Mouse (Mus musculus) E14TG2a.4 (cell line): ENCODE results near the gene Actg2.

Source experiments
- CTCF ChIP-seq: conservative IDR thresholded peaks from 2 replicates; pipeline ENCODE4 v1.5.1; 2014; ENCODE audit warnings: low read length
- POU5F1 ChIP-seq: IDR thresholded peaks from 2 replicates; pipeline ENCODE4 v1.6.1; 2014; ENCODE audit warnings: low read length, borderline replicate concordance

DNA sequence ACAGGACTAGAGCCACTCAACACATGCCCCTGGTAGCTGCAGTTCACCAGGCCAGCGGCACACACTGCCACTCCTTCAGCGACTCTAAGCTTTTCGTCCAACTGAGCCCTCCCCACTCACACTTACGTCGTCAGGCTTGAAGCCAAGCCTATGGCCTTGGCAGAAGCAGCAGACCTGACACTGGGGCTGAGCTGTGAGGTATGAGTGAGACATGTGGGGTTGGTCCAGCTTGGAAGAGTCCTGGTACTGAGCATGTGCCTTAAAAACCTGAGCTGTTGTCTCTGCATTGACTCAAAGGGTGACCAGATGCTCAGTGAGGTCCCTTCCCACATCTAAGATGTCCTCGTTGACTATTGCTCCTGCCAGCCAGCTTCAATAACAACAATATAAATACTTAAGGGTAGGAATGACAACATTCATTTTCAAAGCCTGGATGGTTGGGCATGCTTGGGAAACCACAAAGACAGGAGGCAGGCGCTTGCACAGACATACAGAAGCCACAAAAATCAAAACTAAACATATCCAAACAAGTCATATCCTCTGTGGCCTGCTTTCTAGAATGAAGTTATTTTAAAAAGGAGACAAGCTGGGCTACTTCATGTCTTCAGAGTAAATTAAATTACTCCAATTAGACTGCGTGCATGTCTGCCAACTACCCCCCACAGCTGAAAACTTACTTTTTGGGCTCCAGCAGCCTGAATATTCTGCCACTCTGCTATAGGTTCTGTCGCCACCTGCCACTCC lies 39.9 kb downstream of the Actg2 start:
- TF ChIP-seq CTCF (no peak), POU5F1 (no peak)
